Mouse (Mus musculus) retina, embryonic 14.5 days (tissue): Measurements from ENCODE around the gene Pfn1.
A peak's percentile ranks its signal among the peaks of the same experiment; 100 is the strongest.

Source experiments
- DNase-seq: peaks from one replicate; pipeline ENCODE4 v3.0.0-alpha.2; 2015; ENCODE audit warnings: low spot score

The Pfn1 gene

DNA sequence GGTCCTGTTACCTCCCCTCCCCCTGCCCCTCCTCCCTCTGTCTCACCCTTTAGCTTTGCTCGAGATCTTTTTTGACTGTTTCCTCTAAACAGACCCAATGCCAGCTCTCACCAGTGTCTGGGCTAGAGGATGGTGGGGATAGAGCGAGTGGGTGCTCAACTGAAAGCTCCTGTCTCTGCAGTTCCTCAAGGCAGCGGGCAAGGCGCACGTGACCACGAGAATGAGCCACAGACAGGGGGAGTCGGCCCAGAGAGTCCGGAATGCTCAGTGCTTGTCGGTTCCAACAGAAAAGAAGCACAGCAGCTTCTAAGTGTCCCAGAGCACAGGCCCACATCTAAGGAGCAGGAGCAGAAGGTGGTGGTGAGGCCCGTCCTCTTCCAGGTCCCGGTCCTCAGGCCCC, 20.1 kb upstream of the Pfn1 start:
- no peak for DNase-seq

GRCm38 (mm10) chr11:70674014-70674413, 19.6 kb upstream of the Pfn1 start:
- no peak for DNase-seq

DNA sequence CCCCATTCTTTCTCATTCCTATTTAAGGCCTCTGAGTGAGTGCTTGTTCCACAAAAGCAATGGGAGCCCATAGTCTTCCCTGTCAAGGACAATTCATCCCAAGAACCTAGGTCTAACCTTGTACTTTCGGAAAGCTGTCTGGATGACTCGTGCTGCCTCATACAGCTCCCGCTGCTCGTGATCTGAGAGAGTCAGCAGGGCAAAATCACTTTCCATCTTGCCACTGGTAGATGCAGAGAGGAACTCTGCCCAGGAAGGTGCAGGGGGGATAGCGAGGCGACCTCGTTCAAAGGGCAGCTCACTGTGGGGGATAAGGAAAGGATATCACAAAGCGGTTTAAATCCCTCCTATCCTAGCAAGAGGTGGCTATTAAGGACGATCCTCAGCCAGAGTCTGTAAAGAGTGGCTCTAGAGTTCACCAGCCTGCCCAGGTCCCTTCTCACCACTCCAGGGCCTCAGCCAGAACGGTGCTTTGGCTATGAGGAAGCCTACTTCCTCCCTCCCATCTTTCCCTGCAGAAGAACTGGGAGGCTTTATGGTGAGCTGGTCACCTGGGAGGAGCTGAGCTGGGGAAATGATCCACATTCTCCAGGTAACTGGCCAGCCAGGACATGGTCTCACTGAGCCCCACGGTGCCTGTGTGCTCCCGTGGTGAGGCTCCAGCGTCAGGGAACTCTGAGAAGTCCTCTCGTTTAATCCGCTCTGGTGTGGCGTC, 17.0 kb upstream of the Pfn1 start:
- no peak for DNase-seq

DNA sequence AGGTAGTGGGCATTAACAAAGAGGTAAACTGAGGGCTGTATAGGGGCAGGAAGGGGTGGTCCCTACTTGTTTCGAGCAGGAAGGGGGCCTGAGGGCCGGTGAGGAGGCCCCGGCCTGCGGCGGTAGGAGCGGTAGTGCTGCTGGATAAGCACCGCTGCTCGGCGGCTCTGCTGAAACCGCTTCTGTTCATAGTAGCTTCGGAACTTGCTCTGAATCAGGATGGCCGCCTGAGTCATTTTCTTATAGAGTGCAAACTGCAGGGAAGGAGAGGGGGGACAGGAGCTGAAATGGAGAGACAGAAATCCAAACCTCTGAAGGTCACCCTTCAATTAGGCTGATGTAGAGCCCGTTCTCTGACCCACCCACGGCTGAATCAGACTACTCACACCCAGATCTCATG, 16.0 kb upstream of the Pfn1 start:
- DNase-seq = no peak

DNA sequence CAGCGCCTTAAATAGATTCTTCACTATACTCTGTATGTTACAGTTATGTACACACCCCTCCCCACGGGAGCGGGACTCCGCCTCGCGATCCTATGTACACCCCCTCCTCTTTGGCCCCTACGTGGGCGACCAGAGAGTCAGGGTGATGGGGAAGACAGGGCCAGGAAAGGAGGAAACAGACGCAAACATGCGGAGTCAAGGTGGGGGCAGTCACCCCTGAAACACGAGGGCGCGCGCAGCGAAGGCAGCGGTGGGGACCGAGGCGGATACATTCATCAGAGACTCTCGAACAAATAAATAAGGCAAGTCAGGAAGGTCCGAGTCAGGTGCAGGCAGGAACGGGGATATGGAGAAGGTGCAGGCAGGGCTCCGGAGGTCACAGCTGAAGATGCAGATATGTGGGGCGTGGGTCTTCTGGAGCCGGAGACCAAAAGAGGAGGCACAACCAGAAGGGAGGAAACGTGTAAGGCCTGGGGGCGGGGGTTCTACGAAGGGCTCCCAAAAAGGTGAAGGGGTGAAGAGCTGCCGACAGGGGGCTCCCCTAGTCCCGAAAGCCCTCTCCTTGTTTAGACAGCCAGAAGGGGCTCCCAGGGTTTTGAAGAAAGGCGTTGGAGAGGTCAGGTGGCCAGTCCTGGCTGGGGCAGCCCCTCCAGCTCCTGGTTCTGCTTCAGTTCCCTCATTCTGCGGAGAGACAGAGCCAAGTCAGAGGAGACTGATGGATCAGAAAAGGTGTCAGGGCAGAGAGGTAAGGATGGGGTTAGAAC, 15.3 kb upstream of the Pfn1 start:
- DNase-seq = peak; percentile 85

DNA sequence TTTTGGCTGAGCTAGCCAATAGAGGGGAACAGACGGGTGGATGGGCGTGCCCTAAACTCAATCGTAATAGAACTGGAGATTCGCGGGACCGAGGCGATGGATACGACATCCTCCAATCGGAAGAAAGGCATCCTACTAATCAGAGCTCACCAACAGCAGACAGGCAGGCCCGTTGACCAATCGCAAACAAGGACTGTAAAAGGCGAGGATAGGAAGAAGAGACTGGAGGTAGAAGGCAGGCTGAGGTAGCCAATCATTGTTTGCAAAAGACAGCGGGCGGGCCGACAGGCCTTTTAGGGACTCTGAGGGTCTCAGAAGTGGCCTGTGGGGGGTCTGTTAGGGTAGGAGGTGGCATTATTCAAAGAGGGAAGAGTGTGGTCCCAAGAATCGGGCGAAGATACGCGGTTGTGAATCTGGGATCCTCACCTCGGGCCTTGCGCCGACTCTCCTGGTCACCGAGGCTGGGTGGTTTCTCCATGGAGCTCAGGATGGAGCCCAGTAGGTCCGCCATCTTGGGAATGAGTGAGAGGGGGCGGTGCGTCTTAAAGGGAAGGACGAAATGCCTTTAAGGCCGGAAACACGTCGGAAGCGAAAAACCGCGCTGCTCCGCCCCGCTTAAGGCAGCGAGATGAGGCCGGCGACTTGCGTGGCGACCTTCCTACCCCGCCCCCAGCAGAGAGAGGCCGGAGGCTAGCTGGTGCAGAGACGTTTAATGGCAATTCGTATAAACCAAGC, 14.5 kb upstream of the Pfn1 start, which contains the start of gene Spag7:
Gene Spag7 (minus strand): TSS at position 646 of the 735 bp plus-strand sequence.
- peak; percentile 98 for DNase-seq

DNA sequence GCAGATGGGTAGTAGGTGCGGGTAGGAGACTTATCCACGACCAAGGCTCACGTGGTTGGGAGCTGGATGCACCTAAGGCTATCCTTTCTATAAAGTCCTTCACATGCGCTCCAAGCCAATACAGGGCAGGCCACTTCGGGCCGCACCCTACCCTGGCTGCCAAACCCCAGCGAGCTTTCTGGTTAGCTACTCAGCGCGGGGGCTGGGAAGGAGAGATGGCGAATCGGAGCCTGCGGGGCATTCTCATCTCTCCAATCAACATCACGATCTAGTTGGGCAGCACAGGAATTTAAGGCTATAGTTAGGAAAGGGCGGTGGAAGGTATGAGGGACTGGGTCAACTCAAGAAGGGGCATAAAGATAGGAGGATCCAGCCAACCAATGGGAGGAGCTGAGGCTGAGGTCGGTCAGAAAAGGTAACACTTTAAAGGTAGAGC, 13.9 kb upstream of the Pfn1 start:
- DNase-seq = no peak

- no peak for DNase-seq
Measured at GRCm38 (mm10) chr11:70667271-70668150, 13.1 kb upstream of the Pfn1 start.

DNA sequence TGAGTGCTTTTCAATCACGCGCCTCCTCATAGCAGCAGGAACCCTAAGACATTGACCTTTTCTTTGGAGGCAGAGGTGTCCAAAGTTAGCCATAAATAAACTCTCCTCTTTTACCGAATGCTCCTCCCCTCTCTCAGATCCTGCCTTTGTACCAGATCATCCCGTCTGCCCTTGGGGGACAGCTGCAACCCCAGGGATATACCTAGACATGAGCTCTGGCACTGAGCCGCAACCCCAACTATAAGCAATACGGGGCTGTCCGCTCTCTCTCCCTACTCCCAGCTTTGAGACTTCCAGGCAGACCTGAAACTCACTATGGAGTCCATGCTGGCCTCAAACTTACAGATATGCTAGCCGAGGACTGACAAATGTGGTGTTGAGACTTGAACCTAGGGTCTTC, 12.2 kb upstream of the Pfn1 start:
- DNase-seq = no peak

DNA sequence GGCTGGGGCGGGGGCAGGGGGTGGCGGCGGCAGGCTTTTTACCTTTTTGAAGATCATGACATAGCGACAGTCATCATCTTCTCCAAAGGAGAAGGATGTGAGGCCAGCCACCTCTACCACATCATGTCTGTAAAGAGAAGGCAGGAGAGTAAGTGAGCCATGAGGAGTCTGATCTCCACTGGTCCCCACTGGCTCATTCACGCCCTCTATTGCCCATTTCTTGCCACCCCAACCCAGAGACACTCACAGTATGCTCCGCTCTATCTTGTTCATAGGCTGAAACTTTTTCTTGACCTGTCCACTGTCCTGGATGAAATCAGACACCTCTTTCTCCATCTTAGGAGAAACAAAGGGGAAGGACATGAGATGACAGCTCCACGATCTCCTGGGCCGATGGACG, 10.3 kb upstream of the Pfn1 start:
- no peak for DNase-seq

GRCm38 (mm10) chr11:70663957-70664356, 9.5 kb upstream of the Pfn1 start:
- DNase-seq = no peak

- DNase-seq = no peak
Measured at GRCm38 (mm10) chr11:70663101-70663500, 8.7 kb upstream of the Pfn1 start.

DNA sequence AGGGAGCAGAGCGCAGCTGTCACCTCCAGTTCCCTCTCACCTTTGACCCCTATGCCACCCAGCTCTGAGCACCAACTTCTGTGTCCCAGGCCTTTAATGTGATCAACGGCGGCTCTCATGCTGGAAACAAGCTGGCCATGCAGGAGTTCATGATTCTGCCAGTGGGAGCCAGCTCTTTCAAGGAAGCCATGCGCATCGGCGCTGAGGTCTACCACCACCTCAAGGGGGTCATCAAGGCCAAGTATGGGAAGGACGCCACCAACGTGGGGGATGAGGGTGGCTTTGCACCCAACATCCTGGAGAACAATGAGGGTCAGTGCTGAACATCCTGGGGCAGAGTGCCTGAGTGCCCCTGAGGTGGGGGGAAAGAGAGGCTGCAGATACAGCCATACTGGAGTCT, 6.1 kb upstream of the Pfn1 start:
- no peak for DNase-seq

DNA sequence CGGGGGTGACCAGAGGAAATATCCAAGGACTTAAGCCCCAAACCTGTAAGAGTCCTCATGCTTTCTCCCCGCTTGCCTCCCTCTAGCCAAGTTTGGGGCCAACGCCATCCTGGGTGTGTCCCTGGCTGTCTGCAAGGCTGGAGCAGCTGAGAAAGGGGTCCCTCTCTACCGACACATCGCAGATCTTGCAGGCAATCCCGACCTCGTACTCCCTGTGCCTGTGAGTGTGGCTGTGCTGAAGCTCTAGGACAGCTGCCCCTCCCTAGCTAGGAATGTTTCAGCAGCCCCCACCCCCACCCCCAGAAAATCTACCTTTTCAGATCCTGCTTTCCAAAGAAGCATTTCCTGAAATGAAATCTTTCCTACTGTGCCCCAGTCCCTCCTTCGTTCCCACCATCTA, 4.5 kb upstream of the Pfn1 start:
- DNase-seq = no peak

GRCm38 (mm10) chr11:70658521-70658920, 4.1 kb upstream of the Pfn1 start:
- DNase-seq = no peak

DNA sequence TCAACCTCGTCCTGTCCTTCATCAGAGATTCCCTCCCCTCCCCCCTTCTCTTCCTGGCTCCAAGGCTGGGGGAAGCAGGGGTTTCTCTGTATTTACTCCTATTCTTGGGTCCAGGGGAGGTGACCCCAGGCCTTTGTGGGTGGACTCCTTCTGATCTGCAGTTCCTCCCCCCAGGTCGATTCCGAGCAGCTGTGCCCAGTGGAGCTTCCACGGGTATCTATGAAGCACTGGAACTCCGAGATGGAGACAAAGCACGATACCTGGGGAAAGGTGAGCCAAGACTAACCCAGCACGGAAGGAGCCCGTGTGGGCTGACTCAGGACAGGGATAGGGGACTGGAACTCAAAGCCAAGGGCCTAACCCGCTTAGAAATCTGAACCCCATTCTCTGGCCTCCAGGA, 3.5 kb upstream of the Pfn1 start:
- DNase-seq = no peak

DNA sequence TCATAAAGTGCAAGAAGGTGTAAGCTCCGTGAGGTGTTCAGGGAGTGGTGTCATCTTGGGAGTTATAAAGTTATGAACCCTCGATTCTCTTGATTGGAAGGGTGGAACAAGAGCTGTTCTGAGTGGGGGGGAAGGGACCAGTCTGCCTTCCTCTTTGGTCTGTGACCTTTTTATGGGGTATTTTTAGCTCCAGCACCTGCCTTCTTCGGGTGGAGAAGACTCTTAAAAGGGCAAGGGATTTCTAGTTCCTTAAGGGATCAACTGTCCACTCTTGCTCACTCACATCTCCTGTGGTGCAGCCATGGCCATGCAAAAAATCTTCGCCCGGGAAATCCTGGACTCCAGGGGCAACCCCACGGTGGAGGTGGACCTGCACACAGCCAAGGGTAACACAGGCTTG, 3.1 kb upstream of the Pfn1 start:
- no peak for DNase-seq

- DNase-seq = no peak
Measured at GRCm38 (mm10) chr11:70656964-70657363, 2.5 kb upstream of the Pfn1 start, which contains the start of gene Eno3. Gene Eno3 (plus strand): TSS chr11:70657202.

DNA sequence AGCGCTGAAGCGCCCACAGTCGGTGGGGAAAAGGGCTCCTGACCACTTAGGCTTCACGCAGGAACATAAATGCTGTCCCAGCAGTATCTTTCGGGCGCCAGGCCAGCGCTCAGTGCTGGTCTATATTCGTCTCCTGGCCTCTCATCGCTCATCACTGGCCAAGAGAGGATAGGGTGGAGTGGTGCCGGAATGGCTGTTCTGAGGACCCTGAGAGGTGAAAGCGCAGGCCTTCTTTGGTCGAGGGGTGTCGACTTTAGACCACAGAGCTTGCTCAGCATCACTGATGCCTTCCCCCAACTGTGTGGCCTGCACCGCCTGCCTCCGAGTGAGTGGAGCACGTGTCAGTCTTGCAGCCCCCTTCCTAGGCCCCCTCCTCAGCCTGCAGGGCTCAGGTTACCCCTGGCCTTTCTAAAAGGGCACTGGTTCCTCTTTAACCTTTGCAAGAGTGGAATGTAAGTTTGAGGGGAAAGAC, 2.0 kb upstream of the Pfn1 start:
- DNase-seq = peak; percentile 31

DNA sequence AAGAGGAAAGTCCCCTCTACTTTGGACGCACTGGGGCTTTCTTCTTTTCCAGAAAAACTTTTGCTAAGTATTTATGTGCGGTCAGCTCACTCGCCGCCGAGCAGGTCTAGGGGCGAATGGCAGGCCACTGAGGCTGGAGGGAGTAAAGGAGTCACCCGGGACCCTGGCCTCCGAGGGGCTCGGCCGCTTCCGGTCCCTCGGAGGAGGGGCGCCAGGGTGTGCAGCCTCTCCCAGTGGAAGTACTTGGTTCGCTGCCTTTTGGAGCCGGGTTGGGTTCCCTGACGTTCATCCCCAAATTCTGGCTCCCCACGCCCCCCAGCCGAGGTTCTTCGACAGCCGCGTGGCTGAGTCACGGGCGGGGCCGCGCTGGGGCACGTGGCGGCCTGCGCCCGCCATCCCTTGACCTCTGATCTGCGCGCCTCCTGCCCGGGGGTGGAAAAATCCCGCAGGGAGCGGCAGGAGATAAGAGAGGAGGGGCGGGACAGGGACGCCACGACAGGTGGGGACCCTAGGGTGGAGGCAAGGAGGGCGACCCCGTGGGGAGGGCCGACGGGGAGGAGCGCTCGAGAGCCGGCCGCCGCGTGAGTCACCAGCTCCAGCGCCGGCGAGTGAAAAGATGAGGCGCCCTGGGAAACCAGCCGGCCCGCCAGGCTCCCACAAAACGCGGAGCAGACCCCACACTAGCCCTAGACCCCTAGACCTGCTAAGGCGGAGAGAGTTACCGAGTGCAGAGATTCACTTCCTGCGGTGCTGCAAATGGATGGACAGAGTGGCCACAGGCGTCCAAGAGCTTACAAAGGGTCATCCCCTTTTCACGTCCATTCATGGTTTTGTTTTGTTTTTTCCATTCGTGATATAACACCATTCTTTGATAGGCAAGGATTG, 1.4 kb upstream of the Pfn1 start:
- peak; percentile 43 for DNase-seq
